Mouse (Mus musculus): ENCODE measurements at regions not wholly inside any gene's neighbourhood (a gene's known extent, or its start where the extent isn't known, plus 50 kb on each side); places are given as distances from the start of the nearest gene placed in this dataset.

GRCm38 (mm10) chr5:116761323-116761722 lies 169.7 kb upstream of the Srrm4 start:
- DNase-seq, result no peak

DNA sequence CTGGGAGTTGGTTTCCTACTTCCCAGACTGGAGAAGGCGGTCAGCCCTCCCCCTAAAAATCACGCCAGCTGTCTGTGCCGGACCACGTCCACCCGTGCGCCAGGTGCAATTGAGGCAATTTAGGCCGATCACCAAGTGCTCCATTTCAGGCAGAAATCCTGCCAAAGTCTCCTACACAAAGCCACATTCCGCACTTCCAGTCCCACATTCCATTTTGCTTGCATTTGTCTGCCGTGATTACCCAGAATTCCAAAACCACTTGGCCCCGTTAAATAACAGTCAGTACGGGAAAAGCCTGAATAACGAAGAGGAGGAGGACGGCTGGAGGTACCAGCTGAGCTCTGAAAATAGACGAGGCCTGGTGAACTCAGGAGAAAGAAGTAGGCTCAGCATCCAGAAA lies 167.1 kb upstream of the Srrm4 start:
- DNase-seq, result peak; percentile 46

- DNase-seq, result no peak
These were observed 161.3 kb upstream of the Srrm4 start for GRCm38 (mm10) chr5:116752941-116753340.

DNA sequence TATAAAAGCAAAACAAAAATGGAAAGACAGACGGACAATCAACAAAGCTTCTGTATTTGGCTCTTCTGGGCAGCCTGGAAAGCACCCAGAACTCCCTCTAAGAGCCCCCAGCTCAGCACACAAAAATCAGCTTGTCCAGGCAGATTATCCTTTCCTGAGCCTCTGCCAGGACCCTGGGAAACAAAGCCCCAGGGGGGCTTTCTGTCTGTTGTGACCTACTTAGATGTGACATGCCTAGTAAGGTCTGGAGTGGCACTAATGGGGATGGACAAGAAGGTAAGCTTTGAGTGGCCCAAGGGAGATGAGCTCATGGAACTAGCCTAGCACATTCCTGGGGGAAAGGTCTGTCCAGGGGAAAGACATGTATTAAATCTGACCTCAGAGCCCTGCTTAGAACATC lies 160.5 kb upstream of the Srrm4 start:
- no peak for DNase-seq

- no peak for DNase-seq
These were observed 154.2 kb upstream of the Srrm4 start for GRCm38 (mm10) chr5:116745776-116746175.

DNA sequence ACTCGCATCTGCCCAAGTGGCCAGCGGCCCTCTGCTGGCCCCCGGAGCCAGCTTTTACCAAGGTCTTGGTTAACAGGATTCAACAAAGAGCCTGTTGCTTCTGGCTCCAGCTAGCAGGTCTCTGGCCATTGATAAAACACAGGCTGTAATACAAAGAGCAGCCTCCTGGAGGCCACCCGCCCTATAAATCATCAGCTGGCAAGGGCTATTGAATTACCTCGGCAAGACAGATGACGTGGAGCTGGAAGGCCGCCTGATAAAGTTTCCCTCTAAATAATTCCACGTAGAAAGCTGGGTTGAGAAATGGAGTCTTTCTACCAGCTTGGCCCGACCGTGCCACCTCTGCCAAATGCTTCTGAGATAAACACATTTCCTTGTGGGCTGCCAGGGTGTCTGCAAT lies 152.8 kb upstream of the Srrm4 start:
- DNase-seq, result no peak

- no peak for DNase-seq
These were observed 144.0 kb upstream of the Srrm4 start for GRCm38 (mm10) chr5:116735622-116736021.

GRCm38 (mm10) chr5:116731509-116731908 lies 139.9 kb upstream of the Srrm4 start:
- no peak for DNase-seq

DNA sequence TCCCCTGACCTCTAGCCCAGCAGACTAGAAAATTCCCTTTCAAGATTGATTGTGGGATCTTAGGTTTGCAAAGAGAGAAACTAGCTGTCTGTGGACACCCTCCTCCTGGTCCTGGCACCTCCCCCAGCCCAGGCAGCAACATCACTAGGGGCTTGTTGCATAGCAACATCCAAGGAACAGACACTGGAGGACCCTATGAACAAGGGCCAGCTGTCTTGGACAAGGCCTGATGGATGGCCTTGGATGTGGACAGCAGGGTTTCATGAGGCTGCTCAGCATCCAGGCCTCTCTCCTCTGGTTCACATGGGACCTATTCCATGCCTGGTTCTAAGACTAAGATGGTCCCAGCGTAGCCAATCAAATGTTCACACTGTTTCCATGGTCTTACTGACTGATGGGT lies 127.6 kb upstream of the Srrm4 start:
- DNase-seq, result no peak

DNA sequence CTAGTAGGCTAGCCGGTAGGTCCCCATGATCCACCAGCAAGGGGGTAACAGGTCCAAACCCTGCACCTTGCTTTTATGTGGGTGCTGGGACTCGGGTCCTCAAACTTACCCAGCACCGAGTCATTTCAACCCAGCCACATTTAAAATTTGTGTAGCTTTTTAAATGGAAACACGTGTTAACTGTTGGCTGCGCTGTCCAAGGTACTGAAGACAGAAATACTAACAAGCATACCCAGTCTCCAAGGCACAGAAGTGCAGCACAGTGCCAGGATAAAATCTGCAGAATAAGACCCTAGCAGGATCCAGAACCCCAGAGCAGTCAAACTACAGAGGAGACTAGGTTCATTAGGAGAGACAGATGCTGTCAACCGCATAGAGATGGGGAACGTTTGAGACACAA lies 122.6 kb upstream of the Srrm4 start:
- no peak for DNase-seq

DNA sequence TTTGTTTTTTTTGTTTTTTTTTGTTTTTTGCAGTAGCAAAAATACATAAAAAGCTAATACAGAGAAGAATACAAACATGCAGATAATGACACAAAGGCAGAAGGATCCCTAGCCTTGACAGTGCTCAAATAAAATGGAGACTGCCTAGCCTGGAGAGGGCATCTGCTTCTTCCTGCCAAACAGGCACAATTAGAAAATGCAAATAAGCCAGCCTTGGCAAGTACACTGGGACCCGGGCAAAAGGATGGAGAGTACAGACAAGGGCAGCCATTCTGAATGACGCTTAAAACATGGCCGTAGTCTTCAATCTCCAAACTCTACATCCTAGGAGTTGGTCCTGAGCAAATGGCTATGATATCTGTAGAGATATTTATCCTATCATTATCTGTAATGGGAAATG lies 120.4 kb upstream of the Srrm4 start:
- no peak for DNase-seq

GRCm38 (mm10) chr5:116708505-116708904 lies 116.9 kb upstream of the Srrm4 start:
- DNase-seq, result no peak

GRCm38 (mm10) chr5:116662466-116662865 lies 70.8 kb upstream of the Srrm4 start:
- DNase-seq, result peak; percentile 8

DNA sequence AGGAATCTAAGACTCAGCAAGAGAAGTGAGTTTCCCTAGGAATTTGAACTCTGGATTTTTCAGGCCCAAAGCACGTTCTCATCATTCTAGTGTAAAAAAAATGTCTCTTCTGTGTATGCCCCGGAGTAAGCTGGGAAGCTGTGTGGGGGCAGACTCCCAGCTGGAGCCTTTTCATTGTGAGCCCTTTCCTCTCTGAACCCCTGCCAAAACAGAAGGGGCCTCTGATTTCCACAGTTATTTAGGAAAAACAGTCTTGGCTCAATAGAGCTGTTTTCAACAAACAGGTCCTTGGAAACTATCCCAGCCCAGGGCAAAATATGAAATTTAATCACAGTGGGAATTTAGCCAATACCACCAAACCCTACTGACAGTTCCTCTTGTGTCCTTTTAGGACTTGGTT lies 70.2 kb upstream of the Srrm4 start:
- DNase-seq, result no peak

DNA sequence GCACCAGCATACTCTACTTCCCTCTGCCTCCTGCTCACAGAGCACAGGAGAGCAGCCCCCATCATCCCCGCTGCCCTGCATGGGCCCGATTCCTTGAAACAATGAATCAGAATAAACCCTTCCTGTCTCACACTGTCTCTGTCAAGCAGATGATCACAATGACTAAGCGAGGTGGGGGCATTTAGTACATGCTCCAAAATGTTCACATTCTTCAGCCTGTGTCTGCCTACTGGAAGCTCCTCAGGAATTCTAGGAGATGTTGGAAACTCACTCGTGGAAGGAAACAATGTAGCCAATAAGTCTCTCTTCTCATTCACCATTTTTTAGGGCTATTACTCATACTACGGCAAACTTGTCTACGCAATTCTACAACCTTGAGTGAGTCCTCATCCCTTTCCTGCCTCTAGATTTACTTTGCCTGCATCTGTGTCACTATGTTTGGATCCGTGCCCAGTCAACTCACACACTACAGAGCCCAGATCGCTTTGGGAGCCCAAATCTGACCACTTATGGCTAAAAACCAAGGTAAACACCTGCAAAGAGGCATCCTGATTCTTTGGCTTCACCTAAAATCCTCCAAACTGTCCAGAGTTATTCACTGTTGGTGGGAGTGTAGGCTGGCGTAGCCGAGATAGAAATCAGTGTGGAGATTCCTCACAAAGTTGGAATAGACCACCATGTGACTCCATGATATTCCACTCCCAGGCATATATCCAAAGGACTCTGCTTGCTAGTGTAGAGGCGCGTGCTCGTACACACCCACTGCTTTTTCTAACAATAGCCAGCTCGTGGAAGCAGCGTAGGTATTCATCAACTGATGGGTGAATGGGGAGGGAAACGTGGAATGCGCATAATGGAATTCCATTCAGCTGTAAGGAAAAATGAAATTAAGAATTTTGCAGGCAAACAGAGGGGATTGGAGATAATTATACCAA lies 63.1 kb upstream of the Srrm4 start:
- DNase-seq, result peak; percentile 51
